Mouse (Mus musculus) CH12.LX (cell line): Measurements from ENCODE around the gene Tet2. TPM values are rescaled to one million over a fixed set of nuclear protein-coding genes. Genes with fewer than 3 reads are reported as not detected.

Experiments
- DNase-seq: peaks from one replicate; pipeline ENCODE4 v3.0.0-alpha.2; 2013; ENCODE audit errors: extremely low read depth
- H3K27ac ChIP-seq: 2 replicates; pipeline ENCODE4 v1.5.1; 2012; ENCODE audit warnings: low read depth, mild to moderate bottlenecking, control low read depth, moderate library complexity; ENCODE audit not compliant: insufficient read depth
- H3K27me3 ChIP-seq: replicated peaks from 2 replicates; pipeline ENCODE3; 2012; ENCODE audit warnings: inconsistent platforms
- H3K36me3 ChIP-seq, 2 experiments: replicated peaks in 1 of 2; 2 replicates each; pipeline versions ENCODE3 to v1.6.1; 2012; ENCODE audit warnings: inconsistent platforms in 1 of 2, low read length in 1 of 2, mild to moderate bottlenecking in 1 of 2, mixed read lengths in 1 of 2, moderate library complexity in 1 of 2; ENCODE audit not compliant: control insufficient read depth in 1 of 2, insufficient read depth in 1 of 2
- H3K4me1 ChIP-seq, 2 experiments: 2 replicates each; pipeline ENCODE4 v1.6.1; 2012; ENCODE audit warnings: inconsistent platforms in 1 of 2, moderate library complexity in 1 of 2; ENCODE audit not compliant: insufficient read depth in 2 of 2, control insufficient read depth in 1 of 2
- H3K4me2 ChIP-seq: 2 replicates; pipeline ENCODE4 v1.6.1; 2012; ENCODE audit warnings: low read depth, mild to moderate bottlenecking, control low read depth; ENCODE audit not compliant: poor library complexity, insufficient read depth, severe bottlenecking
- H3K4me3 ChIP-seq, 3 experiments: fragments of 150-350 bp in 1 of 3; sonication (generic) in 1 of 3; replicated peaks in 1 of 3; 2 replicates each; pipeline versions ENCODE3 to v1.5.1; 2011 to 2012; ENCODE audit warnings: low read depth in 2 of 3, low read length in 2 of 3, mild to moderate bottlenecking in 2 of 3, moderate library complexity in 2 of 3, control low read depth in 1 of 3, improper control_type of control experiment in 1 of 3, inconsistent platforms in 1 of 3, mixed read lengths in 1 of 3; ENCODE audit not compliant: poor library complexity in 1 of 3
- H3K79me2 ChIP-seq: replicated peaks from 2 replicates; pipeline ENCODE4 v1.6.1; 2012; ENCODE audit warnings: mild to moderate bottlenecking, moderate library complexity; ENCODE audit not compliant: control insufficient read depth, poor library complexity, insufficient read depth, severe bottlenecking; ENCODE audit errors: extremely low read depth
- H3K9ac ChIP-seq: 2 replicates; pipeline ENCODE4 v1.6.1; 2012; ENCODE audit warnings: low read depth, mild to moderate bottlenecking, control low read depth, moderate library complexity; ENCODE audit not compliant: insufficient read depth
- H3K9me3 ChIP-seq: replicated peaks from 2 replicates; pipeline ENCODE3; 2012; ENCODE audit warnings: low read length, inconsistent platforms, mixed read lengths
- CTCF ChIP-seq, 2 experiments: IDR thresholded peaks in 1 of 2; conservative IDR thresholded peaks in 1 of 2; 2 replicates each; pipeline ENCODE4 v1.5.1; 2011 to 2012; ENCODE audit warnings: low read depth in 2 of 2, low read length in 2 of 2, improper control_type of control experiment in 1 of 2, inconsistent platforms in 1 of 2, mild to moderate bottlenecking in 1 of 2, moderate library complexity in 1 of 2
- HCFC1 ChIP-seq: IDR thresholded peaks from 2 replicates; pipeline ENCODE4 v1.6.1; 2012; ENCODE audit warnings: low read depth, mild to moderate bottlenecking, inconsistent platforms, low read length, improper control_type of control experiment
- JUND ChIP-seq: conservative IDR thresholded peaks from 2 replicates; pipeline ENCODE4 v1.6.1; 2011; ENCODE audit warnings: low read depth, low read length, improper control_type of control experiment
- KAT2A ChIP-seq: IDR thresholded peaks from 2 replicates; pipeline ENCODE4 v1.6.1; 2012; ENCODE audit warnings: low read length, improper control_type of control experiment, inconsistent platforms; ENCODE audit not compliant: insufficient replicate concordance
- MEF2A ChIP-seq: IDR thresholded peaks from 2 replicates; pipeline ENCODE4 v1.6.1; 2014; ENCODE audit warnings: low read depth, mild to moderate bottlenecking, inconsistent platforms, low read length, improper control_type of control experiment, borderline replicate concordance
- PAX5 ChIP-seq: IDR thresholded peaks from 2 replicates; pipeline ENCODE4 v1.6.1; 2012; ENCODE audit warnings: low read length, inconsistent platforms, mixed read lengths
- RCOR1 ChIP-seq: conservative IDR thresholded peaks from 2 replicates; pipeline ENCODE4 v1.6.1; 2012; ENCODE audit warnings: low read depth, mild to moderate bottlenecking, inconsistent platforms, low read length, improper control_type of control experiment
- TBP ChIP-seq: conservative IDR thresholded peaks from 2 replicates; pipeline ENCODE4 v1.6.1; 2011; ENCODE audit warnings: low read depth, low read length, improper control_type of control experiment
- ZC3H11A ChIP-seq: IDR thresholded peaks from 2 replicates; pipeline ENCODE4 v1.6.1; 2012; ENCODE audit warnings: low read depth, mild to moderate bottlenecking, inconsistent platforms, low read length, improper control_type of control experiment
- dilution Hi-C: fragments of 300-500 bp; cut with MboI; formaldehyde crosslinking; loops from 2 replicates; pipeline ENCODE4 v1.14.3; 2020; ENCODE audit warnings: low sequenced_read_pairs; ENCODE audit not compliant: extremely low pct_unique_long_range_greater_than_20kb, extremely low pct_ligation_motif_present
- in situ Hi-C: fragments of 300-500 bp; cut with MboI; formaldehyde crosslinking; loops from 3 replicates; pipeline ENCODE4 v1.14.3; 2019; ENCODE audit warnings: low sequenced_read_pairs, low pct_ligation_motif_present, low pct_unique_long_range_greater_than_20kb, mixed read lengths
- polyA plus RNA-seq: library from polyadenylated mRNA; unstranded; fragments of >175 nt; gene quantifications from 2 replicates; pipeline ENCODE4 v1.2.1, GENCODE M21; 2012; ENCODE audit warnings: low read depth; ENCODE audit not compliant: insufficient read length
- total RNA-seq, 2 experiments: library from RNA; depleted of rRNA; stranded (reverse); fragments of 300-350 nt in 1 of 2; fragments of >200 nt in 1 of 2; gene quantifications; 2 replicates each; pipeline ENCODE4 v1.2.3; 2012 to 2014

Tet2 gene
- total and polyA plus RNA-seq, 3 experiments = 38.5 to 78.5 (median 51.3) TPM

- no peak overlapping the region for H3K4me3 ChIP-seq
- peak overlapping the region; percentile 48; the same call in 1 of the 2 replicates for H3K27ac ChIP-seq
- dilution Hi-C loops = no loop called here
- peaks cover 2% of the 10 kb centered on the region for H3K9me3 ChIP-seq
- no peak for DNase-seq
- in situ Hi-C loops = loop anchor here (25.0 kb wide), 1 partner anchor 238 kb away; no protein-coding TSS in a partner anchor
- no peaks in the 10 kb centered on the region for H3K36me3 ChIP-seq
- no peaks in the 10 kb centered on the region for H3K79me2 ChIP-seq
- peak overlapping the region; percentile 10 for H3K9ac ChIP-seq
- peaks cover 15 to 39% of the 10 kb centered on the region in 2 experiments for H3K4me1 ChIP-seq
- TF ChIP-seq JUND (no peak), MEF2A (no peak), TBP (0 out of 2 replicates have a peak, but pooled peaks have one; percentile 6)
- H3K4me2 ChIP-seq = peak overlapping the region; percentile 57
- no peaks in the 10 kb centered on the region for H3K27me3 ChIP-seq
Measured at GRCm38 (mm10) chr3:133574969-133575368, 30.0 kb upstream of the Tet2 start.

GRCm38 (mm10) chr3:133571961-133572360, 27.0 kb upstream of the Tet2 start:
- Histone ChIP-seq H3K4me1 (peaks cover 9 to 20% of the 10 kb centered on the region in 2 experiments), H3K27ac (no peak overlapping the region), H3K4me2 (no peak overlapping the region), H3K36me3 (no peaks in the 10 kb centered on the region), H3K9me3 (peaks cover 2% of the 10 kb centered on the region), H3K79me2 (no peaks in the 10 kb centered on the region), H3K27me3 (no peaks in the 10 kb centered on the region), H3K4me3 (no peak overlapping the region), H3K9ac (no peak overlapping the region)
- TF ChIP-seq CTCF (conservative IDR thresholded peaks at IDR 0.05 in 1 of 2, IDR thresholded peaks at IDR 0.05 in 1 of 2; ENCODE audit: low read depth in 2 of 2, low read length in 2 of 2) (no peak), KAT2A (no peak), HCFC1 (no peak)
- no peak for DNase-seq
- in situ Hi-C loops = no loop called here
- dilution Hi-C loops = no loop called here

- H3K36me3 ChIP-seq = no peaks in the 10 kb centered on the region
- no peak for DNase-seq
- dilution Hi-C loops (no loop called here), in situ Hi-C loops (no loop called here)
- no peak overlapping the region for H3K27ac ChIP-seq
- H3K79me2 ChIP-seq = no peaks in the 10 kb centered on the region
- peak overlapping the region in 1 of 3 experiments; percentile 3 for H3K4me3 ChIP-seq
- peaks cover 25 to 33% of the 10 kb centered on the region in 2 experiments for H3K4me1 ChIP-seq
- H3K27me3 ChIP-seq = no peaks in the 10 kb centered on the region
- H3K9ac ChIP-seq = no peak overlapping the region
- H3K4me2 ChIP-seq = no peak overlapping the region
- TF ChIP-seq RCOR1 (no peak), PAX5 (no peak), ZC3H11A (no peak)
- H3K9me3 ChIP-seq = no peaks in the 10 kb centered on the region
Measured at GRCm38 (mm10) chr3:133563503-133564205, 18.7 kb upstream of the Tet2 start.
